Comparison of ENCODE assay signal across 13 mouse cellular contexts in genomic region chr2:91695436-91696224, GRCm38 (mm10). TPM values are rescaled to one million over a fixed set of nuclear protein-coding genes. Genes with fewer than 3 reads are reported as not detected.
DNase-seq lines count a peak whose midpoint lies in the region; ATAC-seq and TF ChIP-seq lines count a peak whose summit lies in the region.
"Had no signal": no experiment of that assay in that cellular context is flagged by ENCODE, and none has a peak within 500 bp of the region (broad histone marks: within the 10 kb centered on the region; RNA-seq: fewer than 3 reads in every experiment).

No protein-coding gene starts in this region.

- H3K36me3 ChIP-seq in intestine, postnatal 0 days (ENCODE audit: control insufficient read depth, insufficient read depth): peaks cover 28% of the 10 kb centered on the region

- no peaks in the 10 kb centered on the region for H3K9me3 ChIP-seq in intestine, postnatal 0 days (ENCODE audit: control insufficient read depth)
- H3K9me3 ChIP-seq: neural tube, embryonic 13.5 days had no signal

- peak overlapping the region; percentile 59 for H3K27ac ChIP-seq in bone marrow macrophage, adult 2 months (ENCODE audit: insufficient read depth, low read depth, low read length)
- peak overlapping the region; percentile 70 for H3K27ac ChIP-seq in brown adipose tissue, adult 24 weeks (replicated peaks; ENCODE audit: low read depth, low read length)
- H3K27ac ChIP-seq in intestine, postnatal 0 days (ENCODE audit: low read depth, low read length): no peak overlapping the region
- H3K27ac ChIP-seq: hindbrain, embryonic 14.5 days; neural tube, embryonic 13.5 days had no signal

- ATAC-seq in intestine, postnatal 0 days: peak; percentile 46; the same call in 1 of the 2 replicates
- ATAC-seq: Patski had no signal

- H3K9ac ChIP-seq in intestine, postnatal 0 days (ENCODE audit: low read depth, low read length): no peak overlapping the region
- H3K9ac ChIP-seq: hindbrain, embryonic 14.5 days; neural tube, embryonic 13.5 days had no signal

- no peak for TF ChIP-seq POLR2A in bone marrow macrophage, adult 2 months (IDR thresholded peaks at IDR 0.05; ENCODE audit: borderline replicate concordance, low read depth, low read length)

- DNase-seq in left cerebral cortex, adult 18-20 months (ENCODE audit: low spot score in 2 of 2): peak; percentile 26 to 49
- DNase-seq in left cerebral cortex, adult 11 months (ENCODE audit: low spot score): no peak
- DNase-seq in B cell, adult 2 months: no peak
- no peak for DNase-seq in kidney, postnatal 10 days
- DNase-seq: cerebellum, postnatal 14 days; gastrocnemius, postnatal 25 days; thymus, postnatal 4 days had no signal

- no peaks in the 10 kb centered on the region for H3K27me3 ChIP-seq in intestine, postnatal 0 days (replicated peaks; ENCODE audit: control insufficient read depth, insufficient read depth, low read length)
- H3K27me3 ChIP-seq: neural tube, embryonic 13.5 days; Patski had no signal

- no peak for TF ChIP-seq CTCF in bone marrow macrophage, adult 2 months (IDR thresholded peaks at IDR 0.05; ENCODE audit: low read depth, low read length)
- TF ChIP-seq CTCF in intestine, postnatal 0 days (IDR thresholded peaks at IDR 0.05; ENCODE audit: low read depth): no peak

- peaks cover 46% of the 10 kb centered on the region for H3K4me1 ChIP-seq in bone marrow macrophage, adult 2 months (ENCODE audit: control insufficient read depth, insufficient read depth, low read length)
- H3K4me1 ChIP-seq in brown adipose tissue, adult 24 weeks (ENCODE audit: control insufficient read depth, insufficient read depth, insufficient read length, low read length): 0 out of 2 replicates have a peak, but pooled peaks cover 7% of the 10 kb centered on the region
- peaks cover 5% of the 10 kb centered on the region; the same call in 1 of the 2 replicates for H3K4me1 ChIP-seq in intestine, postnatal 0 days (replicated peaks; ENCODE audit: control insufficient read depth, insufficient read depth, low read length)
- H3K4me1 ChIP-seq: neural tube, embryonic 13.5 days had no signal

- no peak overlapping the region for H3K4me2 ChIP-seq in intestine, postnatal 0 days (replicated peaks; ENCODE audit: low read depth)
- H3K4me2 ChIP-seq: hindbrain, embryonic 14.5 days; neural tube, embryonic 13.5 days had no signal

- H3K4me3 ChIP-seq in bone marrow macrophage, adult 2 months (ENCODE audit: insufficient read depth, low read length): no peak overlapping the region
- no peak overlapping the region for H3K4me3 ChIP-seq in brown adipose tissue, adult 24 weeks (ENCODE audit: insufficient read depth, low read depth, low read length)
- no peak overlapping the region for H3K4me3 ChIP-seq in intestine, postnatal 0 days (ENCODE audit: low read depth, low read length)
- H3K4me3 ChIP-seq: neural tube, embryonic 13.5 days had no signal

- whole genome bisulfite sequencing in intestine, postnatal 0 days: 83% methylated on average over 10 of the region's 10 CpGs

RNA-seq across cellular contexts. Expression of gene Atg13, which starts 14.7 kb away (rescaled TPM):
- total RNA-seq in left cerebral cortex, adult 18-20 months (2021): 10 to 100 TPM; 91.9 to 92.9 TPM
- 28.8 and 35.7 TPM in 2 replicates for polyA plus RNA-seq in bone marrow macrophage, adult 2 months (2012; ENCODE audit: insufficient read depth, insufficient read length, missing spikeins)
- polyA plus RNA-seq in brown adipose tissue, adult 24 weeks (2012; ENCODE audit: insufficient read depth, insufficient read length, missing spikeins): 19.4 and 19.5 TPM in 2 replicates
- polyA plus RNA-seq in intestine, postnatal 0 days (2015; fragmentation: Nextera tagmentation; extraction: Ambion mirVana): 15.8 and 19.4 TPM in 2 replicates

RNA-seq across cellular contexts. Expression of gene Harbi1, which starts 15.0 kb away (rescaled TPM):
- total RNA-seq in left cerebral cortex, adult 18-20 months (2021): 1 to 10 TPM; 6.6 to 7.8 TPM
- polyA plus RNA-seq in bone marrow macrophage, adult 2 months (2012; ENCODE audit: insufficient read depth, insufficient read length, missing spikeins): 4.8 and 4.9 TPM in 2 replicates
- 4.4 and 7.8 TPM in 2 replicates for polyA plus RNA-seq in brown adipose tissue, adult 24 weeks (2012; ENCODE audit: insufficient read depth, insufficient read length, missing spikeins)
- 7.3 and 7.7 TPM in 2 replicates for polyA plus RNA-seq in intestine, postnatal 0 days (2015; fragmentation: Nextera tagmentation; extraction: Ambion mirVana)

RNA-seq across cellular contexts. Expression of gene Ambra1, which starts 34.3 kb away (rescaled TPM):
- 10 to 100 TPM; 52.5 to 53.6 TPM for total RNA-seq in left cerebral cortex, adult 18-20 months (2021)
- 24.0 and 26.3 TPM in 2 replicates for polyA plus RNA-seq in bone marrow macrophage, adult 2 months (2012; ENCODE audit: insufficient read depth, insufficient read length, missing spikeins)
- polyA plus RNA-seq in brown adipose tissue, adult 24 weeks (2012; ENCODE audit: insufficient read depth, insufficient read length, missing spikeins): 6.9 and 8.1 TPM in 2 replicates
- 5.5 and 6.1 TPM in 2 replicates for polyA plus RNA-seq in intestine, postnatal 0 days (2015; fragmentation: Nextera tagmentation; extraction: Ambion mirVana)

RNA-seq across cellular contexts. Expression of gene Arhgap1, which starts 46.0 kb away (rescaled TPM):
- total RNA-seq in left cerebral cortex, adult 18-20 months (2021): 10 to 100 TPM; 67.0 to 67.9 TPM
- 66.6 and 88.4 TPM in 2 replicates for polyA plus RNA-seq in bone marrow macrophage, adult 2 months (2012; ENCODE audit: insufficient read depth, insufficient read length, missing spikeins)
- polyA plus RNA-seq in brown adipose tissue, adult 24 weeks (2012; ENCODE audit: insufficient read depth, insufficient read length, missing spikeins): 20.0 and 38.1 TPM in 2 replicates
- 92.3 and 94.0 TPM in 2 replicates for polyA plus RNA-seq in intestine, postnatal 0 days (2015; fragmentation: Nextera tagmentation; extraction: Ambion mirVana)

RNA-seq across cellular contexts. Expression of gene Zfp408, which starts 46.0 kb away (rescaled TPM):
- 10 to 100 TPM; 10.2 to 11.4 TPM for total RNA-seq in left cerebral cortex, adult 18-20 months (2021)
- 12.5 and 17.5 TPM in 2 replicates for polyA plus RNA-seq in bone marrow macrophage, adult 2 months (2012; ENCODE audit: insufficient read depth, insufficient read length, missing spikeins)
- 2.2 and 5.6 TPM in 2 replicates for polyA plus RNA-seq in brown adipose tissue, adult 24 weeks (2012; ENCODE audit: insufficient read depth, insufficient read length, missing spikeins)
- polyA plus RNA-seq in intestine, postnatal 0 days (2015; fragmentation: Nextera tagmentation; extraction: Ambion mirVana): 2.6 and 3.3 TPM in 2 replicates

Comparison
In these comparisons a context has a peak if more than half of its experiments do, and no peak if none do; other contexts are left out.
1. DNase-seq: peak in left cerebral cortex, adult 18-20 months (2 of 2); none in left cerebral cortex, adult 11 months (single experiment), B cell, adult 2 months (0 of 2) and kidney, postnatal 10 days (single experiment).